Mouse (Mus musculus) forebrain, embryonic 15.5 days (tissue): Measurements from ENCODE around the gene Fbxw7. TPM values are rescaled to one million over a fixed set of nuclear protein-coding genes. Genes with fewer than 3 reads are reported as not detected.

Experiments
- ATAC-seq: fragments of 200-750 bp; cut with Nextera tagmentation; replicated peaks from 2 replicates; pipeline ENCODE4 v1.8.0; 2017; ENCODE audit warnings: mild to moderate bottlenecking, moderate TSS enrichment, moderate library complexity
- H3K27ac ChIP-seq: fragments of 300-500 bp; sonication (generic); replicated peaks from 2 replicates; pipeline ENCODE4 v1.5.1; 2015; ENCODE audit warnings: mild to moderate bottlenecking, inconsistent platforms
- H3K27me3 ChIP-seq: fragments of 300-500 bp; sonication (generic); 2 replicates; pipeline ENCODE4 v1.6.1; 2015; ENCODE audit warnings: inconsistent platforms
- H3K36me3 ChIP-seq: fragments of 300-500 bp; sonication (generic); 2 replicates; pipeline ENCODE4 v1.6.1; 2015; ENCODE audit warnings: mild to moderate bottlenecking, inconsistent platforms
- H3K4me1 ChIP-seq: fragments of 300-500 bp; sonication (generic); 2 replicates; pipeline ENCODE4 v1.6.1; 2015; ENCODE audit warnings: inconsistent platforms
- H3K4me2 ChIP-seq: fragments of 300-500 bp; sonication (generic); replicated peaks from 2 replicates; pipeline ENCODE4 v1.6.1; 2015; ENCODE audit warnings: mild to moderate bottlenecking, inconsistent platforms
- H3K4me3 ChIP-seq: fragments of 300-500 bp; sonication (generic); 2 replicates; pipeline ENCODE4 v1.5.1; 2015; ENCODE audit warnings: mild to moderate bottlenecking, inconsistent platforms
- H3K9ac ChIP-seq: fragments of 300-500 bp; sonication (generic); replicated peaks from 2 replicates; pipeline ENCODE4 v1.6.1; 2015; ENCODE audit warnings: mild to moderate bottlenecking, inconsistent platforms
- H3K9me3 ChIP-seq: fragments of 300-500 bp; sonication (generic); 2 replicates; pipeline ENCODE4 v1.6.1; 2016; ENCODE audit warnings: inconsistent platforms
- WGBS: fragments of 180-500 bp; shearing (Covaris S2); methylation state at CpG from one replicate; pipeline ENCODE4 v1.1.7; 2015; ENCODE audit warnings: mixed read lengths; 5-methylcytosine and 5-hydroxymethylcytosine counted together
- polyA plus RNA-seq: library from polyadenylated mRNA; unstranded; fragments of >200 nt; fragmentation: Nextera tagmentation; extraction: Ambion mirVana; gene quantifications from 2 replicates; pipeline ENCODE4 v1.2.1, GENCODE M21; 2015

Gene Fbxw7
- polyA plus RNA-seq, 1 experiment from 2014 or later, result 37.6 TPM

- H3K4me3 ChIP-seq, result no peak overlapping the region
Observed at GRCm38 (mm10) chr3:85021816-85022215, 206.7 kb downstream of the Fbxw7 start.

GRCm38 (mm10) chr3:85022800-85023199 is 207.7 kb downstream of the Fbxw7 start:
- H3K27me3 ChIP-seq, result no peaks in the 10 kb centered on the region
- no peak overlapping the region for H3K4me3 ChIP-seq
- WGBS, result 80% methylated on average over 11 of the region's 11 CpGs
- H3K9me3 ChIP-seq, result no peaks in the 10 kb centered on the region
- no peak overlapping the region for H3K9ac ChIP-seq
- ATAC-seq, result no peak
- peaks cover 11% of the 10 kb centered on the region for H3K4me1 ChIP-seq
- H3K4me2 ChIP-seq, result no peak overlapping the region
- H3K27ac ChIP-seq, result no peak overlapping the region
- no peaks in the 10 kb centered on the region for H3K36me3 ChIP-seq

More at GRCm38 (mm10) chr3:85021816-85022215, 206.7 kb downstream of the Fbxw7 start:
- ATAC-seq, result no peak
- Histone ChIP-seq H3K27me3 (no peaks in the 10 kb centered on the region), H3K9me3 (no peaks in the 10 kb centered on the region), H3K9ac (no peak overlapping the region), H3K4me1 (peaks cover 11% of the 10 kb centered on the region), H3K36me3 (no peaks in the 10 kb centered on the region), H3K4me2 (no peak overlapping the region), H3K27ac (no peak overlapping the region)
- 98% methylated on average over 6 of the region's 6 CpGs for WGBS

- no peaks in the 10 kb centered on the region for H3K36me3 ChIP-seq
- no peaks in the 10 kb centered on the region for H3K9me3 ChIP-seq
- H3K4me2 ChIP-seq, result no peak overlapping the region
- H3K4me3 ChIP-seq, result no peak overlapping the region
- WGBS, result 79% methylated on average over 2 of the region's 2 CpGs
- ATAC-seq, result no peak
- no peak overlapping the region for H3K27ac ChIP-seq
- no peak overlapping the region for H3K9ac ChIP-seq
- H3K27me3 ChIP-seq, result no peaks in the 10 kb centered on the region
- peaks cover 11% of the 10 kb centered on the region for H3K4me1 ChIP-seq
Observed at GRCm38 (mm10) chr3:85024237-85024636, 209.2 kb downstream of the Fbxw7 start.

GRCm38 (mm10) chr3:85024817-85025705 is 210.0 kb downstream of the Fbxw7 start:
- H3K9me3 ChIP-seq, result no peaks in the 10 kb centered on the region
- no peaks in the 10 kb centered on the region for H3K36me3 ChIP-seq
- no peak overlapping the region for H3K4me2 ChIP-seq
- ATAC-seq, result 0 out of 2 replicates have a peak, but pooled peaks have one; percentile 46
- 26% methylated on average over 6 of the region's 6 CpGs for WGBS
- no peak overlapping the region for H3K27ac ChIP-seq
- H3K9ac ChIP-seq, result no peak overlapping the region
- no peaks in the 10 kb centered on the region for H3K27me3 ChIP-seq
- H3K4me3 ChIP-seq, result no peak overlapping the region
- peaks cover 11% of the 10 kb centered on the region for H3K4me1 ChIP-seq

Other genes with a start within 250 kb of the Fbxw7 start
- 24.2 and 24.7 TPM in 2 replicates for gene Arfip1, start 232.6 kb upstream of the Fbxw7 start, polyA plus RNA-seq
- gene Tigd4, start 221.7 kb upstream of the Fbxw7 start, polyA plus RNA-seq, result 0.06 TPM in 1 of 2 replicates, not detected in the other
- 0.65 and 0.88 TPM in 2 replicates for gene Tmem154, start 149.1 kb upstream of the Fbxw7 start, polyA plus RNA-seq